In genomic region chr17:64782307-64782706, GRCm38 (mm10) we compare ENCODE assay signal across 23 mouse cellular contexts. TPM values are rescaled to one million over a fixed set of nuclear protein-coding genes. Genes with fewer than 3 reads are reported as not detected.
DNase-seq lines count a peak whose midpoint lies in the region; ATAC-seq and TF ChIP-seq lines count a peak whose summit lies in the region.
"Had no signal": no experiment of that assay in that cellular context is flagged by ENCODE, and none has a peak within 500 bp of the region (broad histone marks: within the 10 kb centered on the region; RNA-seq: fewer than 3 reads in every experiment).

No protein-coding gene starts in this region.

- intact Hi-C loops in left cerebral cortex, postnatal 10 days (cut with DNase I), result no loop called here

- H3K27me3 ChIP-seq in kidney, adult 2 months (replicated peaks; ENCODE audit: control insufficient read depth, insufficient read depth, low read length), result no peaks in the 10 kb centered on the region
- no peaks in the 10 kb centered on the region for H3K27me3 ChIP-seq in liver, postnatal 0 days (ENCODE audit: insufficient read depth, low read length)
- H3K27me3 ChIP-seq: heart, embryonic 12.5 days; neural tube, embryonic 13.5 days had no signal

- no peaks in the 10 kb centered on the region for H3K4me1 ChIP-seq in kidney, adult 2 months (ENCODE audit: control insufficient read depth, insufficient read depth, low read length)
- H3K4me1 ChIP-seq in liver, postnatal 0 days (ENCODE audit: insufficient read depth), result peaks cover 4% of the 10 kb centered on the region; the same call in 1 of the 2 replicates
- H3K4me1 ChIP-seq: heart, embryonic 12.5 days; neural tube, embryonic 13.5 days had no signal

- no peak overlapping the region for H3K9ac ChIP-seq in liver, postnatal 0 days (replicated peaks)
- H3K9ac ChIP-seq: heart, embryonic 12.5 days; hindbrain, embryonic 14.5 days; neural tube, embryonic 13.5 days had no signal

- no peak for TF ChIP-seq CTCF in kidney, adult 2 months (conservative IDR thresholded peaks at IDR 0.05; ENCODE audit: insufficient read depth, insufficient read length, low read depth, low read length)
- TF ChIP-seq CTCF in liver, postnatal 0 days (IDR thresholded peaks at IDR 0.05; ENCODE audit: low read depth), result no peak

- H3K4me3 ChIP-seq in kidney, adult 2 months (ENCODE audit: insufficient read depth, low read depth, low read length), result no peak overlapping the region
- H3K4me3 ChIP-seq in liver, postnatal 0 days (ENCODE audit: low read depth, low read length), result no peak overlapping the region
- H3K4me3 ChIP-seq: erythroblast, embryonic 14.5 days; heart, embryonic 12.5 days; midbrain, embryonic 10.5 days; neural tube, embryonic 13.5 days had no signal

- 63% methylated on average over 3 of the region's 3 CpGs for WGBS in kidney, adult 2 months
- 71% methylated on average over 3 of the region's 3 CpGs for WGBS in liver, postnatal 0 days (ENCODE audit: insufficient replicate concordance)

- ATAC-seq in liver, postnatal 0 days, result peak; percentile 96
- ATAC-seq: forebrain, embryonic 14.5 days had no signal

- DNase-seq in kidney, adult 2 months, result peak; percentile 61
- DNase-seq in kidney, adult 18-20 months, result no peak
- peak; percentile 6 for DNase-seq in kidney, postnatal 14 days
- peak; percentile 43 for DNase-seq in liver, postnatal 0 days
- peak; percentile 85 for DNase-seq in lung, postnatal 36 days
- no peak for DNase-seq in left cerebral cortex, adult 8-10 months (ENCODE audit: low spot score in 2 of 2)
- no peak for DNase-seq in left cerebral cortex, postnatal 10 days (ENCODE audit: extremely low spot score in 1 of 2, low spot score in 2 of 2)
- DNase-seq: adrenal gland, adult 8-10 months; cerebellum, adult 11 months; cerebellum, postnatal 25 days; thymus, postnatal 36 days had no signal

- H3K4me2 ChIP-seq in liver, postnatal 0 days (ENCODE audit: low read depth, low read length), result no peak overlapping the region
- H3K4me2 ChIP-seq: heart, embryonic 12.5 days; hindbrain, embryonic 14.5 days; neural tube, embryonic 13.5 days had no signal

- TF ChIP-seq EP300 in liver, postnatal 0 days (IDR thresholded peaks at IDR 0.05; ENCODE audit: low read depth), result peak; percentile 27; the same call in 1 of the 2 replicates

- H3K9me3 ChIP-seq in liver, postnatal 0 days (ENCODE audit: low read length), result no peaks in the 10 kb centered on the region
- H3K9me3 ChIP-seq: heart, embryonic 12.5 days; midbrain, embryonic 10.5 days; neural tube, embryonic 13.5 days had no signal

- TF ChIP-seq POLR2A in kidney, adult 2 months (IDR thresholded peaks at IDR 0.05; ENCODE audit: low read depth, low read length), result no peak

- H3K27ac ChIP-seq in kidney, adult 2 months (ENCODE audit: insufficient read depth, low read depth, low read length), result no peak overlapping the region
- peak overlapping the region; percentile 34; the same call in 1 of the 2 replicates for H3K27ac ChIP-seq in liver, postnatal 0 days (ENCODE audit: low read depth)
- H3K27ac ChIP-seq: hindbrain, embryonic 14.5 days; kidney, postnatal 0 days; midbrain, embryonic 10.5 days; neural tube, embryonic 13.5 days had no signal

- no peaks in the 10 kb centered on the region for H3K36me3 ChIP-seq in kidney, adult 2 months (ENCODE audit: control insufficient read depth, insufficient read depth, low read length)
- H3K36me3 ChIP-seq in liver, postnatal 0 days (replicated peaks; ENCODE audit: insufficient read depth, low read length), result no peaks in the 10 kb centered on the region
- H3K36me3 ChIP-seq: heart, embryonic 12.5 days; midbrain, embryonic 10.5 days; neural tube, embryonic 13.5 days had no signal

RNA-seq across cellular contexts. Expression of gene 4930583I09Rik, which starts 53.6 kb away (rescaled TPM):
- not detected in 2 replicates for polyA plus RNA-seq in kidney, adult 2 months (2012; rRNA removed)
- polyA plus RNA-seq in liver, postnatal 0 days (2015; fragmentation: Nextera tagmentation; extraction: Ambion mirVana), result not detected in 2 replicates
- total RNA-seq in left cerebral cortex, adult 8-10 months (2022), result not detected
- total RNA-seq in left cerebral cortex, postnatal 10 days (2021), result not detected
- total RNA-seq: adrenal gland, adult 8-10 months; heart, postnatal 25 days; layer of hippocampus, postnatal 14 days; left cerebral cortex, postnatal 36 days had no signal
- polyA plus RNA-seq: brain, embryonic 14.5 days; erythroblast, embryonic 14.5 days; forebrain, embryonic 14.5 days; gonadal fat pad, adult 2 months; heart, embryonic 12.5 days; hindbrain, embryonic 14.5 days; kidney, postnatal 0 days; midbrain, embryonic 10.5 days; neural tube, embryonic 13.5 days had no signal

Comparison
In these comparisons a context has a peak if more than half of its experiments do, and no peak if none do; other contexts are left out.
1. DNase-seq: peak in kidney, adult 2 months (single experiment), kidney, postnatal 14 days (single experiment), liver, postnatal 0 days (single experiment) and lung, postnatal 36 days (single experiment); none in kidney, adult 18-20 months (single experiment), left cerebral cortex, adult 8-10 months (0 of 2) and left cerebral cortex, postnatal 10 days (0 of 2).